Mouse (Mus musculus) granulocyte monocyte progenitor cell, adult 5-6 weeks (primary cell): ENCODE data around the gene Kmt2b. TPM values are rescaled to one million over a fixed set of nuclear protein-coding genes. Genes with fewer than 3 reads are reported as not detected.
A peak's percentile ranks its signal among the peaks of the same experiment; 100 is the strongest.

Experiments
- ATAC-seq: replicated peaks from 2 replicates; pipeline ENCODE4 v1.8.0; 2016; ENCODE audit warnings: mild to moderate bottlenecking, moderate TSS enrichment, inconsistent platforms; ENCODE audit not compliant: poor library complexity, severe bottlenecking
- total RNA-seq, 2 experiments: library from RNA; stranded (forward) in 1 of 2; stranded (reverse) in 1 of 2; fragments of 200-712, 200-1000 nt in 1 of 2; fragments of >200 nt in 1 of 2; fragmentation: Nextera tagmentation in 1 of 2; gene quantifications; 2 replicates each; pipeline ENCODE4 v1.2.3; 2014 to 2017

Kmt2b gene
- total RNA-seq, 2 experiments from 2014 or later: 9.5 to 48.1 TPM

DNA sequence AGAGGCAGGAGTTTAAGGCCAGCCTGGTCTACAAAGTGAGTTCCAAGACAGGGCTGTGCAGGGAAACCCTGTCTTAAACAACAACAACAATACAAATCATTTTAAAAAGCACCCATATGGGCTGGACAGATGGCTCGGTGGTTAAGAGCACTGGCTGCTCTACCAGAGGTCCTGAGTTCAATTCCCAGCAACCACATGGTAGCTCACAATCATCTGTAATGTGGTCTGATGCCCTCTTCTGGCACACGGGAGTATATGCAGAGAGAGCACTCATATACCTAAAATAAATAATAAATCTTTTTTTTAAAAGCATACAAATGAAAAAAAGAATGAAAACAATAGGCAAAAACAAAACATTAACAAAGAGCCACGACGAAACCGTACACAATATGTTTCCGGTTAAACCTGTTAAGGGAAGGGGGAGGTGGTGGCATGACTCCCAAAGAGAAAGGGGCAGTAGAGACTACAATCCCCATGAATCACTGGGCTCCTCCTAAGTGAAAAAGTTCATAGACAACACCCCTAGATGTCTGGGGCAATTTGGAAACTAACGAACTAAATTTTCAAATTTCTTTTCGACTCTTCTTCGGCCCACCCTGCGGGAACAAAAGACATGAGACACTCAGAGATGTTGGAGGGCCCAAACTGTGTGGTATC lies 37.0 kb downstream of the Kmt2b start:
- peak; percentile 47 for ATAC-seq

DNA sequence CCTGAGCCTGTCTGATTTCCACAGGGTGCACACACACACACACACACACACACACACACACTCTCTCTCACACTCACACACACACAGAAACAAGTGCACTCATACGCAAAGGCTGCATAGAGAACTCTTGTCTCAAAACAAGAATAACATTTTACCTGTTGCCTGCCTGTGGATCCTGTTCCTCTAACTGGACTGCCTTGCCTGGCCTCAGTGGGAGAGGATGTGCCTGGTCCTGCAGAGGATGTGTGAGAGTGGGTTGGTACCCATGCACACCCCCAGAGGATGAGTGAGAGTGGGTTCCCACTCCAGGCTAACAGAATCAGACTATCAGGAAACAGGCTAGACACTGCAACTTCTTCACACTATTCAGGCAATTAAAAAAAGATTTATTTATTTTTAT lies 37.9 kb downstream of the Kmt2b start:
- no peak for ATAC-seq

DNA sequence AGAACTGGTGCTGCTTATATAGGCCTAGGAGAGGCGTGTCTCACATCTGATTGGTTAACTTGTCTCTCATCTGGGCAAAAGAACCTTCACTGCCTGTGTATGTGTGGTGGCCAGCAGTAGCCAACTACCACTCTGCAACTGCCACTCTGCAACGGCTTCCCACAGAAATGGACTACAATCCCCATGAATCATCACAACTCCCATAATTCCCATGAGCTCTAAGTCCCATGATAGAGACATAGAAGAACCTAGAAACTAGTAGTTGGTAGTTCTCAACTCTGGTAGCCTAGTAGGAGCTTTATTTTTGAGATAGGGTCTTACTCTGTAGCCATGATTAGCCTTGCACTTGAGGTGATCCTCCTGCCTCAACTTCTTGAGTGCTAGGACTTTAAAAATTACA lies 38.6 kb downstream of the Kmt2b start:
- ATAC-seq: no peak

DNA sequence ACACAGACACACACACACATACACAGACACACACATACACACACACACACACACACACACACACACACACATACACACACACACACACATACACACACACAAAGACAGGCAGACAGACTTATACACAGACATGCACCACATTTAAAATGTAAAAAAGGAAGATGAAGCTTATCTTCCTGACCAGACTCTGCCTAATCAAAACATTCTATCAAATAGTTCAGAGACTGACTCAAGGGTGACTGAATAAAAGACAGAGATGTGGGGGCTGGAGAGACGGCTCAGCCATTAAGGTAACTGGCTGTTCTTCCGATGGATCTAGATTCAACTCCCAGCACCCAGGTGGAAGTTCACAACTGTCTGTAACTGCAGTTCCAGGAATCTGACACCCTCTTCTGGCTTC lies 44.2 kb downstream of the Kmt2b start:
- ATAC-seq: no peak

DNA sequence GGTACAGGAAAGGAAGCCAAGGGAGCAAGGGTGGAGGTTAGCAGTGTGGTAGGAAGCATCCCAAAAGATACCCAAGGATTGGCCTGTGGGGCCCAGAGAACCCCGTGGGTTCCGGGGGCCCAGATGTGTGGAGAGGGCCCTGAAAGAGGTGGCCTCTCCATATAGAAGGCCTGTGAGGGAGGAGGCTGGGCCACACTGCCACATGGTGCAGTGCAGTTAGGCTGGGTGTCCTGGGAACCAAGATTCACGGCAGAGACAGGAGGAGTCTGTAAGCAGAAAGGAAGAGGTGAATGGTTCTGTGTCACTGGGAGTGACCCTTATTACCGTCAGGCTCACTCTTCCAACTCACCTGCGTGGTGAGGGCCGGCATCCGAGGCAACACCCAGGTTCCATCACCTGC lies 48.0 kb downstream of the Kmt2b start:
- no peak for ATAC-seq

DNA sequence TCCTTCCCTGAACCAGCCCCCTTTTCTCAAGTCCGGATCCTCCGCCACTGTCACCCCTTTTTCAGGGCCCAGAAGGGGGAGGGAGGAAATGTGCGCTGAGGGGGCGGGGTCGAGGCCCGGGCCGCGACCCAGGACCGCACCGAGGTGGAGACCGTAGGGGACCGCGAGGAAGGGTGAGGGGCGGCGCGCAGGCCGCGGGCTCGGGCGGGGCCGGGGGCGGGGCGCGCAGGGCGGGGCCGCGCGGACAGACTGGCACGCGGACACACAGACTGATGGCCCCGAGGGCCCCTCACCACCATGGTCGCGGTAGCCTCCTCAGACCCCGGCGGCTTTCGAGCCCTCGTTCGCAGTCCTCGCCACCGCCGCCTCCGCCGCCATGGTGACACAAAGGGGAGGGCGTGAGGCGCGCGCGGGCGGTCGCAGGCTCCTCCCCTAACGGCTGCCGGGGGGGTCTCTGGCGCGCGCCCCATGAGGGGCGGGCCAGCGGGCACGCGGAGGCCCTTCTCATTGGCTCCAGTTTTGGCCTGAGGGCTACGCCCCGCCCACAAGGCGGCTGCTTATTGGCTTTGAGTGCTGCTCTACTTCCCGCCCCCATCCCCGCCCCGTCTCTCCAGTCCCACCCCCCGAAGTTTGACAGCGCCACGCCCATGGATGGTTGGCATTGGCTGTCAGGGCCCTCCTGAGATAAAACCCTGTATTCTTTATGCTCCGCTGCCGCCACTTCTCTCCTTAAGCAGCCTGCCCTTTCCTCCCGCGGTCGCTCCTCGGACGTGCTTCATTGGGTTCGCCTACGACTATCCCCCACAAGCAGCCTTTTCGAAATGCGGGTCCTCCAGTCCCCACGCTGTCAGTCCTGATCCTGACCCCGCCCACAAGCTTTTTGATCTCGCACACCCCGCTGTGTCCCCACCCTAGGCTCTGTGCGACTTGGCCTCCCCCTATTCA lies 53.6 kb downstream of the Kmt2b start, which contains the start of gene Arhgap33:
TSS of gene Arhgap33 (minus strand) at position 428 of the 945 bp plus-strand sequence.
- ATAC-seq: peak; percentile 90

DNA sequence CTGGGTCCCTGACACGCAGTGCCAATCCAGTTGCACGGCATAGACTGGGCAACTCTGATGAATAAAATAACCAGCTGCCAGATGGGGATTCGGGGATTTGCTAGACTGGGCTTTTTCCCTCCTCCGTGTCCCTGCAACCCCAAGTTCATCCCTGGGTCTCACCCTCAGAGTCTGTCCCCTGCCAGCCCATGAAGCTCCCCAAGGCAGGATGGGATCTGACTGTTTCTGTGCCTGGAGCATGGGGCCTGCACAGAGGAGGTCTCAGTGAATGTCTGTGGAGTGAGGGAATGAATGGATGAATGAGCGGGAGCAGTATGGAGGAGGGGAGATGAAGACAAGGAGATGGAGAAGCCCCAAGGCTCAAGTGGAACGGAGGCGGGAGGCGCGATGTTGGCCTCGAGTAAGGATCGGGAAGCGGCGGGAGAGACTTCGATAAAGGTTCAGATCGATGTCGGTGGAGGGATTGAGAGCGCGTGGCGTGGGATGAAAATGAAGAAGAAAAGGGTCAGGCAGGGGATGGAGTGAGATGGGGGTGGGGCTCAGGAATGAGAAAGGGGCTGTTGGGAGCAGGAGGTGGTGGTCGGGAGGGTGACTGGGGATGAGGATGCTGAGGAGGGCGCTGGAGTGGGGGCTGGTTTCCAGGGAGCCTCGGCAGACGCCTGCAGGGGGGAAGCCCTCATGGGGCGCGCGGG lies 54.4 kb downstream of the Kmt2b start:
- ATAC-seq: no peak

DNA sequence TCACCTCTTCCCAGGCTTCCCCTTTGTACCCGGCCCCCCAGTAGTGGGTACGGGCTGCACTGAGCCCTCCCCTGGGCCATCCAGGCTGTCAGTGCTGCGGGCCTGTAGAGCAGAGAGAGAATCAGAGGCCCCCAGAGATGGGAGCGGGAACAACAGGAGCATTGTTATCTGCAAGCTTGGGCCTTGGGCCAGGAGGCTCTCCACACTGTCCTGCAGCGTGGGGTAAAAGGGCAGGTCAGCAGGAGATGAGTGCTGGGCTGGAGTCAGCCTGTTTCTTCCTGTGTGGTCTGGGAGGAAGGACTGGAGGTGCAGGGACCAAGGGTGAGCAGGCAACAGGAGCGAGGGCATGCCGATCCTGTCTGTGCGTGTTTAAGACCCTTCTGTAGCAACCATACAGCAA lies 55.6 kb downstream of the Kmt2b start:
- ATAC-seq: no peak

DNA sequence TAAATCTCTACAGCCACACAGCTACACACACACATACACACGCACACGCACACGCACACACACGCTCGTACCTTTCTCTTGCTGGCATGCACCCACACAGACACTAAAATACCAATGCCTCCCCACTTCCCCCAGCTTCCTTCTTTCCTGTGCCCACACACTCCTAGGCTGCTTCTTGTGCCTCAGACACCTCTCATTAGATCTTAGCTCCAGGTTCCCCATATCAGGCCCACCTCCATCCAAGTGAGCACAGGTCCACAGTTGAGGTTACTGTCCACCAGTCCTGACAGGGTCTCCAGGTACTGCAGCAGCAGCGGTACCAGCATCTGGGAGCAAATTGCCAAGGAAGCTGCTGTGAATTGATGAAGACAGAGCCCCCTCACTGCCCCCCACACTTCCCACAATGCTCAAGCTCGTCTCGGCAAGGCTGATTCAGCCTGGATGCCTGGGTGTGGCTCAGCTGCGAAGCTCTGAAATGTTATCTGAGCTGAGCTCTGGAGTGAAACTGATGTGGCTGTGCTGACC lies 57.2 kb downstream of the Kmt2b start:
- no peak for ATAC-seq

DNA sequence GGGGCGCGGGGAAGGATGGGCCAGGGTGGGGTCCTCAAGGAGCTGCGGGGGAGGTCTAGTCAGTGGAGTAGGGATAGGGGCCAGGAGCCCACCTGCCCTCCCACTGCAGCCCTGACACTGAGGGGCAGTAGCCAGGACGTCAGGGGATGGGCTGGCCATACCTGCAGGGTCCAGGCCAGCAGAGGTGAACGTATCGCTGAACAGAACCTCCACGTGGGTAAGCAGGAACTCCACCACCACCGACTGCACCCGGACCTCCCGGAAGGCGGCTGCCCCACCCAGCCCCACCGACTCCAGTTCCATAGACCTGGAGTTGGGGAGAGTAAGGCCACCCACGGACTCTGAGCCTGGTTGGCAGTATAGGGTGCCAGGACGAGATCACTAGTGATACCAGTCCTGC lies 61.5 kb downstream of the Kmt2b start:
- no peak; the same call in 1 of the 2 replicates for ATAC-seq

DNA sequence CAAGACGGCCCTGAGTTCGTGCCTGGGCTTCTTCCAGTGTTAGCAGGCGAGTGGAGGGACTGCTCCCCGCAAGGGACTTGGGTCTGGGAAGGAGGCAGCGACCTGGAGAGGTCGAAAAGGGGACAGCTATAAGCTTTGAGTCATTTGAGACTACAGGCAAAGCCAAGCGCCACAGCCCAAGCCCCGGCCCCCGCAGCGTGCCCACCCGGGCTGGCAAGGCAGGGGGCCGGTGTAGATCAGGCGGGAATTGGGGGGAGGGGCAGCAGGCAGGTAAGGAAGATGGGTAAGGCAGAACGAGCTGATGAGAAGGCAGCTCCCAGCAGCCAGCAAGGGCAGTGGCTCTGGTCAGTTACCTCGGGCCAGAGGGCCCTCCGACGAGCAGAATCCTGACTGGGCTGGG lies 62.1 kb downstream of the Kmt2b start:
- ATAC-seq: no peak

DNA sequence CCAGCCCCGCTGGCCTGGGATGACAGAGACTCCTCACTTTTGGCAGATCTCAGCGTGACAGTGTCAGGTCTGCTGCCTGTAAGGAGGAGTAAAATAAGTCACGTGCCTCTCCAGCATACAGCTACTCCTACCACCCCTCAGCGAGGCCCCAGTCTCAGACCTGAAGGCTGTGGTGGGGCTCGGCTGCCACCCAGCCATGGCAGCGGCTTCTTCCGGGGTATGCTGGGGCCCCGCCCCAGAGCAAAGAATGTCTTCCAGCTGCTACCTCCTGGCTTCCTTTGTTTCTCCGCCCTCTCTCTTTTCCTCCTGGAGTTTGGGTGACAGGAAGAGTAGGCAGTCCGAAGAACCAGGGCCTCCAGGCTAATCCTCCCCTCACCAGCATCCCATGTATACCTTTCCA lies 62.6 kb downstream of the Kmt2b start:
- ATAC-seq: no peak

DNA sequence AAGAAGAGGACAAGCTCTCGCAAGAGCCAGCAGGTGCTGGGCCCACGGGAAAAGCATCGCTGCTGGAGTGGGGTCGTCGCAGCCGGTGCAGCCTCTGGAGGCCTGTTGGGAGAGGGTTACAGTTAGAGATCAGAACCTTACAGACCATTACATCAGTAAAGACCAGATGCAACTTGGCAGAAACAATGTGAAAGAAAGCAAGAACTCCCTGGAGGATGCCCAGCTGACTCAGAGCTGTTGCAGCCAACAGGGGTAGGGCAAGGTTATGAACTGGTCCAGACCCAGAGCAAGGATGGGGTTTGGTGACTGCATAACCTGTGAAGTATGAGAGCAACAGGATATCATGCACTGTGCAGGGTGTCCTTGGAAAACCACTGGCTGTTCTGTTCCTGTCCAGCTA lies 64.0 kb downstream of the Kmt2b start:
- ATAC-seq: no peak

DNA sequence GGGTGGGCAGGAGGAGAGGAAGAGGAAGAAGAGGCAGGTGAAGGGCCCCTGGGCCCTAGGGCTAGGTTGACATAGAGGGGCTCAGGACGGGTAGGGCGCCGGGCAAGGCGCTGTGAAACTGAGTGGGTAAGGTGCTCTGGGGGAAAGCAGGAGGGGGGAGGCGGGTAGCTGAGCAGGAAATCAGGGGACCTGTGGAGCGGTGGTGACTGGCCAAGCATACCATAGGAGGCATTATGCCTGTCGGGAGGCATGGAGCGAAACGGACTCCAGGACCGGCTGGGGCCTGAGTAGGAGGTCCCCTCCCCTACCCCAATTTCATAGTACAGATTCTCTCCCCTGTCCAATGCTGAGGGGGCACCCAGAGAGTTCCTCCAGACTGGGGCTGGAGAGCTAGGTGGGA lies 65.7 kb downstream of the Kmt2b start:
- ATAC-seq: no peak

DNA sequence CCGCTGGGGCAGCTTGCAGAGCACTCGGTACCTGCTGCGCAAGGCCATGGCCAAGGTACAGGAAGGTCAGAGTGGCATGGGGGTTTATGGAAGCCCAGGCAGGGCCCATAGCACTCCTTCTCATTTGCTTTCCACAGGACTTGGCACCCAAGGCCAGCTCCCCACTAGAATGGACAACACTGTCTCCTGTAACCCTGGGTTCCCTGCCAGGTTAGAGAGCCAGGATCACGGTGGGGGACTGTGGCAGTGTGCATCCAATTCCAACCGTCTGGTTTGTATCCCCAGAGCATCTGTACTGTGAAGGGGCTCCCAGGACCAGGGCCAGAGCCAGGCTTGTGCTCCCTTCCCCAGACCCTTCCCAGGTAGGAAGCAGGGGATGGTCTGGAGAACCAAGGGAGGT lies 67.7 kb downstream of the Kmt2b start:
- no peak for ATAC-seq

DNA sequence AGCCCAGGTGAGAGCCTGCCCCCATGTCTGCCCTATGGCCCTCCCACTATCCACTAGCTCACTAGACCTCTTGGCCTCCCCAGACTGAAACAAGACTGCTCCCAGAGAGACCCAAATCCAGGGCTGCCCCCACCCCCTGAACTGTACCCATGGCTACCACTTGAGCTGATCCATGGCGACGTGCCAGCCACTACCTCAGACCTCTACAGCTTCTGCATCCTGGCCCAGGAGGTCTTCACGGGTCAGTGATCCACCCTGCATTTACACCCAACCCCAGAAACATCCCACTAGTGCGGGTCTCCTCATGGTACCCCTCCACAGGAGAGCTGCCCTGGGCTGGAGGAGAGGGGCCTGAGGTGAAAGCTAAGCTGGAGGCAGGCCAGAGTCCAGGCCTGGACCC lies 68.1 kb downstream of the Kmt2b start:
- no peak for ATAC-seq

Other genes with a start within 250 kb of the Kmt2b start
Only the 30 nearest of the 31 such genes appear.
- not detected in 2 replicates for gene Lrfn3, start 226.0 kb downstream of the Kmt2b start, total RNA-seq (2014; fragmentation: Nextera tagmentation)
- not detected in 2 replicates for gene Lrfn3, start 226.0 kb downstream of the Kmt2b start, total RNA-seq (2017)
- 665 and 703 TPM in 2 replicates for gene Tyrobp, start 175.0 kb downstream of the Kmt2b start, total RNA-seq (2014; fragmentation: Nextera tagmentation)
- 270 and 287 TPM in 2 replicates for gene Tyrobp, start 175.0 kb downstream of the Kmt2b start, total RNA-seq (2017)
- gene Hcst, start 168.9 kb downstream of the Kmt2b start, total RNA-seq (2014; fragmentation: Nextera tagmentation): 64.6 and 70.7 TPM in 2 replicates
- gene Hcst, start 168.9 kb downstream of the Kmt2b start, total RNA-seq (2017): 9.0 and 31.6 TPM in 2 replicates
- gene Nfkbid, start 167.0 kb downstream of the Kmt2b start, total RNA-seq (2014; fragmentation: Nextera tagmentation): 16.0 and 16.3 TPM in 2 replicates
- gene Nfkbid, start 167.0 kb downstream of the Kmt2b start, total RNA-seq (2017): 6.8 and 15.1 TPM in 2 replicates
- gene Aplp1, start 143.2 kb downstream of the Kmt2b start, total RNA-seq (2014; fragmentation: Nextera tagmentation): not detected in 2 replicates
- not detected in 2 replicates for gene Aplp1, start 143.2 kb downstream of the Kmt2b start, total RNA-seq (2017)
- gene Kirrel2, start 131.0 kb downstream of the Kmt2b start, total RNA-seq (2014; fragmentation: Nextera tagmentation): not detected in 2 replicates
- gene Kirrel2, start 131.0 kb downstream of the Kmt2b start, total RNA-seq (2017): not detected in 2 replicates
- not detected in 2 replicates for gene Nphs1, start 130.4 kb downstream of the Kmt2b start, total RNA-seq (2014; fragmentation: Nextera tagmentation)
- 0.56 and 0.57 TPM in 2 replicates for gene Nphs1, start 130.4 kb downstream of the Kmt2b start, total RNA-seq (2017)
- gene Prodh2, start 95.1 kb downstream of the Kmt2b start, total RNA-seq (2014; fragmentation: Nextera tagmentation): 2.2 TPM in 1 of 2 replicates, not detected in the other
- not detected in 2 replicates for gene Prodh2, start 95.1 kb downstream of the Kmt2b start, total RNA-seq (2017)
- 7.0 and 8.6 TPM in 2 replicates for gene Arhgap33, start 53.7 kb downstream of the Kmt2b start, total RNA-seq (2014; fragmentation: Nextera tagmentation)
- 3.7 and 3.8 TPM in 2 replicates for gene Arhgap33, start 53.7 kb downstream of the Kmt2b start, total RNA-seq (2017)
- gene Hspb6, start 36.5 kb downstream of the Kmt2b start, total RNA-seq (2014; fragmentation: Nextera tagmentation): 3.8 and 14.9 TPM in 2 replicates
- 3.6 and 3.9 TPM in 2 replicates for gene Hspb6, start 36.5 kb downstream of the Kmt2b start, total RNA-seq (2017)
- gene Proser3, start 36.4 kb downstream of the Kmt2b start, total RNA-seq (2014; fragmentation: Nextera tagmentation): 7.3 and 15.8 TPM in 2 replicates
- gene Proser3, start 36.4 kb downstream of the Kmt2b start, total RNA-seq (2017): 2.8 and 9.2 TPM in 2 replicates
- 45.4 and 96.9 TPM in 2 replicates for gene Lin37, start 28.9 kb downstream of the Kmt2b start, total RNA-seq (2014; fragmentation: Nextera tagmentation)
- 23.5 and 25.3 TPM in 2 replicates for gene Lin37, start 28.9 kb downstream of the Kmt2b start, total RNA-seq (2017)
- gene U2af1l4, start 25.4 kb downstream of the Kmt2b start, total RNA-seq (2014; fragmentation: Nextera tagmentation): 26.3 and 38.5 TPM in 2 replicates
- gene U2af1l4, start 25.4 kb downstream of the Kmt2b start, total RNA-seq (2017): 58.6 and 87.2 TPM in 2 replicates
- gene Gm49396, start 25.4 kb downstream of the Kmt2b start, total RNA-seq (2014; fragmentation: Nextera tagmentation): 5.2 and 12.5 TPM in 2 replicates
- gene Gm49396, start 25.4 kb downstream of the Kmt2b start, total RNA-seq (2017): 5.1 and 6.3 TPM in 2 replicates
- gene Psenen, start 25.1 kb downstream of the Kmt2b start, total RNA-seq (2014; fragmentation: Nextera tagmentation): 218 and 221 TPM in 2 replicates
- gene Psenen, start 25.1 kb downstream of the Kmt2b start, total RNA-seq (2017): 156 and 184 TPM in 2 replicates
- gene Igflr1, start 23.3 kb downstream of the Kmt2b start, total RNA-seq (2014; fragmentation: Nextera tagmentation): 4.9 and 10.6 TPM in 2 replicates
- gene Igflr1, start 23.3 kb downstream of the Kmt2b start, total RNA-seq (2017): 0.34 TPM in 1 of 2 replicates, not detected in the other
- gene Zbtb32, start 10.2 kb upstream of the Kmt2b start, total RNA-seq (2014; fragmentation: Nextera tagmentation): not detected in 2 replicates
- not detected in 2 replicates for gene Zbtb32, start 10.2 kb upstream of the Kmt2b start, total RNA-seq (2017)
- gene Upk1a, start 24.1 kb upstream of the Kmt2b start, total RNA-seq (2014; fragmentation: Nextera tagmentation): 3.4 TPM in 1 of 2 replicates, not detected in the other
- gene Upk1a, start 24.1 kb upstream of the Kmt2b start, total RNA-seq (2017): not detected in 2 replicates
- gene Cox6b1, start 37.4 kb upstream of the Kmt2b start, total RNA-seq (2014; fragmentation: Nextera tagmentation): 436 and 560 TPM in 2 replicates
- gene Cox6b1, start 37.4 kb upstream of the Kmt2b start, total RNA-seq (2017): 470 and 484 TPM in 2 replicates
- gene Etv2, start 47.1 kb upstream of the Kmt2b start, total RNA-seq (2014; fragmentation: Nextera tagmentation): not detected in 2 replicates
- gene Etv2, start 47.1 kb upstream of the Kmt2b start, total RNA-seq (2017): not detected in 2 replicates
- 45.7 and 57.1 TPM in 2 replicates for gene Rbm42, start 61.6 kb upstream of the Kmt2b start, total RNA-seq (2014; fragmentation: Nextera tagmentation)
- 38.3 and 48.0 TPM in 2 replicates for gene Rbm42, start 61.6 kb upstream of the Kmt2b start, total RNA-seq (2017)
- gene Haus5, start 76.3 kb upstream of the Kmt2b start, total RNA-seq (2014; fragmentation: Nextera tagmentation): 39.1 and 43.7 TPM in 2 replicates
- gene Haus5, start 76.3 kb upstream of the Kmt2b start, total RNA-seq (2017): 18.4 and 33.2 TPM in 2 replicates
- gene Pmis2, start 82.9 kb upstream of the Kmt2b start, total RNA-seq (2014; fragmentation: Nextera tagmentation): not detected in 2 replicates
- not detected in 2 replicates for gene Pmis2, start 82.9 kb upstream of the Kmt2b start, total RNA-seq (2017)
- gene 2200002J24Rik, start 110.2 kb upstream of the Kmt2b start, total RNA-seq (2014; fragmentation: Nextera tagmentation): not detected in 2 replicates
- gene 2200002J24Rik, start 110.2 kb upstream of the Kmt2b start, total RNA-seq (2017): not detected in 2 replicates
- gene Atp4a, start 123.5 kb upstream of the Kmt2b start, total RNA-seq (2014; fragmentation: Nextera tagmentation): 1.5 TPM in 1 of 2 replicates, not detected in the other
- 0.22 and 3.5 TPM in 2 replicates for gene Atp4a, start 123.5 kb upstream of the Kmt2b start, total RNA-seq (2017)
- 160 and 219 TPM in 2 replicates for gene Tmem147, start 140.8 kb upstream of the Kmt2b start, total RNA-seq (2014; fragmentation: Nextera tagmentation)
- 71.5 and 106 TPM in 2 replicates for gene Tmem147, start 140.8 kb upstream of the Kmt2b start, total RNA-seq (2017)
- not detected in 2 replicates for gene Gapdhs, start 155.0 kb upstream of the Kmt2b start, total RNA-seq (2014; fragmentation: Nextera tagmentation)
- not detected in 2 replicates for gene Gapdhs, start 155.0 kb upstream of the Kmt2b start, total RNA-seq (2017)
- 2.4 and 3.7 TPM in 2 replicates for gene Sbsn, start 162.7 kb upstream of the Kmt2b start, total RNA-seq (2014; fragmentation: Nextera tagmentation)
- 1.2 TPM in 1 of 2 replicates, not detected in the other for gene Sbsn, start 162.7 kb upstream of the Kmt2b start, total RNA-seq (2017)
- gene Dmkn, start 175.0 kb upstream of the Kmt2b start, total RNA-seq (2014; fragmentation: Nextera tagmentation): 68.4 and 69.3 TPM in 2 replicates
- gene Dmkn, start 175.0 kb upstream of the Kmt2b start, total RNA-seq (2017): 81.3 and 133 TPM in 2 replicates
- gene Krtdap, start 199.2 kb upstream of the Kmt2b start, total RNA-seq (2014; fragmentation: Nextera tagmentation): not detected in 2 replicates
- gene Krtdap, start 199.2 kb upstream of the Kmt2b start, total RNA-seq (2017): not detected in 2 replicates